Mouse (Mus musculus): ENCODE data around the gene Atp5b.

DNA sequence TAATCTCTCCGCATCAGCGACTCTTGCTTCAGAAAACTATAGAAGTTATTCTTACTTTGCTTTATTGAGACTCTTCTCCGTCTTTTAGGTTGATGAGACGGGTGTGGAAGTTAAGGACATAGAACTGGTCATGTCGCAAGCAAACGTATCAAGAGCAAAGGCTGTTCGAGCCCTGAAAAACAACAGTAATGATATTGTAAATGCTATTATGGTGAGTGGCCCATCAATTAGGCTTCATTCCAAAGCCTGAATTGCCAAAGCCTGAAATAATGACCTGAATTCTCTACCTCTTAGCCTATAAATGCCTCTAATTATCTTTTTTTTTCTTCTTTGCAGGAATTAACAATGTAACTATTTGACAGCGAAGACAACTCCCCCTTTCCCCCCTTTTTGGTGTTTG, 34.9 kb upstream of the Atp5b start:
- TF ChIP-seq CTCF (IDR thresholded peaks at IDR 0.05) (no peak), EP300 (IDR thresholded peaks at IDR 0.05; ENCODE audit: insufficient read depth, low read depth, low read length) (no peak)
